Mouse (Mus musculus) kidney, adult 2 months (tissue): Measurements from ENCODE around the gene Dnajc10.

Experiments
- CTCF ChIP-seq: fragments of 200-500 bp; conservative IDR thresholded peaks from 2 replicates; pipeline ENCODE4 v1.5.1; 2011; ENCODE audit warnings: low read depth, mild to moderate bottlenecking, control low read depth, low read length, moderate library complexity, mixed read lengths; ENCODE audit not compliant: insufficient read depth, insufficient read length
- POLR2A ChIP-seq: fragments of 200-500 bp; IDR thresholded peaks from one replicate; pipeline ENCODE4 v1.6.1; 2011; ENCODE audit warnings: low read depth, low read length, control low read depth

GRCm38 (mm10) chr2:80371458-80371857 lies 56.2 kb downstream of the Dnajc10 start:
- TF ChIP-seq CTCF (no peak), POLR2A (no peak)
